Mouse (Mus musculus) right cerebral cortex, adult 2 months (tissue): Measurements from ENCODE around the gene Reck.

Experiments
- DNase-seq, 2 experiments: peaks; one replicate each; pipeline ENCODE4 v3.0.0; 2021 to 2022; ENCODE audit warnings: low spot score in 2 of 2

The Reck gene

DNA sequence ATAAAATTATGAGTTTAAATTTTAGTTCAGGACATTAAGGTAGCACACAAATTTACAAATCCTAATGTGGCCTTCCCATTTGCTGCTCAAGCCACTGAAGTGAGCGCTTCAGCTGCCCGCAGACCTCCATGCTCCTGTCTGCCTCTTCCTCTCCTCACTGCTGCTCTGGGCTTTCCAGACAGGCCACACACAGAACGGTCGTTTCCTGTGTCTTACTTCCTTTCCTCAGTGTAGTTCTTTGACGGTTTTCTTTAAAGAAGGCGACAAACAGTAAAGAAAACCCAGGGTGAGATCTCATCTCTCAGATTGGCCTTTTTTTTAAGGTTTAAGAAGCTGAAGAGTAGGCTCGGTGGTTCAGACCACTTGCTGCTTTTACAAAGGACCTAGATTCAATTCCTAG, 28.4 kb downstream of the Reck start:
- DNase-seq, result no peak

DNA sequence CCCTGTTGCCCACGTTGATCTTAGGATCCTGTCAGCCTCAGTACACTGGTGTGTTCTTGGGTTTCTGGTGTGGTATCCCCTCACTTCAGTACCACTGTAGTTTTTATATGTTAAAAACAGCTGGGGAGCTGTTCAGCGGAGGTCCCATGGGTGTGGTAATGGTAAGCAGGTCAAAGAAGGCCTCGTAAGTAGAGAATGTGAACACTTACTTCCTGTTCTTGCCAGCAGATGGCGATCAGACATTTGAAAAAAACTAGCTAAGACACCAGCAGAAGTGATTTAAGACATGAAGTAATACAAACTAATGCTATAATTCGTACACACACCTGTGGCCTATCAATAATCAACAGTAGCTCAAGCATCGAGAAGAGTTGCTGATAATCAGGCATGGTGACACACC, 31.1 kb downstream of the Reck start:
- peak; percentile 76 to 85 for DNase-seq

DNA sequence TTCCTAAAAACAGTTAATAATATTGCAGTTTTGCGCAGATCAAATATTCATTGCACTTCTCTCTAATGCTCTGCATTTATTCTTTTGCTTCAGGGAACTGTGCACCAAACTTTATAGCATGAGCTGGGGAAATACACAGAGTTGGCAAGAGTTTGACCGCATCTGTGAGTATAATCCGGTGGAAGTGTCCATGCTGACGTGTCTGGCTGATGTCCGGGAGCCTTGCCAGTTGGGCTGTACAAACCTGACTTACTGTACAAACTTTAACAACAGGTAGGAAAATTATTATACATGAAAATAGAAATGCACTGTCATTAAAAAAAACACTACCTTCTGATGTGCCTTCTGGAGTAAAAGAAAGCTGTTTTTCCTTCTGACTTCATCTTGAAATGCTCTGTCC, 42.9 kb downstream of the Reck start:
- DNase-seq, result no peak

DNA sequence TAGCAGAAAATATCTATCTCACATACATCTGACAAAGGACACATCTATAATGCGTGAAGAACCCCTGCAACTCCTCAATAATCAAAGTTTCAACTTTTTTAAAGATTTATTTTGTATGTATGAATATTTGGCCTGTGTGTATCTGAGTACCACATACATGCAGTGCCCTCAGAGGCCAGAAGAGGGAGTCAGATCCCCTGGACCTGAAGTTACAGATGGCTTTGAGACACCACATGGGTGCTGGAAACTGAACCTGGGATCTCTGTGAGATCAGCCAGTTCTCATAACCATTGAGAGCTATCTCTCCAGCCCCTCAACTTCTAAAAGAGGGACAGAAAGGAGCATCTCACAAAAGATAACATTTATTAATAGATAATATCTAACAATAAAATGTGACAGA, 45.3 kb downstream of the Reck start:
- no peak for DNase-seq

DNA sequence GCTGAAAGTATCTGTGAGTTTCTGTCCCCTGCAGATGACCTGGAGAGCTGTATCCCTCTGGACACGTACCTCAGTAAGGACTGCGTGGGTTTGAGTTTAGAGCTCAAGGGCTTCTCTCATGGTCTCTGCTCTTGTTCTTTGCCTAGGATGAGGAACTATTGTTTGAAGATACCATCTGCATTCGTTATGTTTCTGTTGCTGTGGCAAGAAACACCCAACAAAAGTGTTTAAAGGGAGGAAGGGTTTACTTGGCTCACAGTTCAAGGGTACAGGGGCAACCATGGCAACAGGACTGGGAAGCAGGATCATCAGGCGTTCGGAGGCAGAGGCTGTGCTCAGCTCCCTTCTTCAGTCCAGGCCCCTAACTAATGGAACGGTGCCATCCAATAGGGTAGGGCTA, 49.8 kb downstream of the Reck start:
- DNase-seq, result no peak

DNA sequence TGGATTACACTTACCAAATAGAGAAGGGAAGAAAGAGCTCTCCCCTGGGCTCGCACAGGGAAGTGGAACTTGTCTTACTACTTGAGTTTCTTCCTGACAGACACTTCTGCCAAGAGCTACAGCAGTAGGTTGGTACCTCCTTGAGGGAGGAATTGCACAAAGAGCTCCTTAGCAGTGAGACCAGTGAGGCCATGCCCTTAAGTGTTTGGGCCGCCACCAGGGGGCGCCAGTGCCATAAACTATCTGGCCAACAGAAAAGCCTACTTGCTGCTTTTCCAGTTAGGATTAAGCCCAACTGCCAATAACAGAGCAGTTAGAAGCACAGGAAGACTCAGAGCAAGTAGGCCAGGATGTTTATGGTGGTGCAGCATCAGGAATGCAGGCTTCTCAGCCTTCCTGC, 50.4 kb downstream of the Reck start:
- peak; percentile 82 to 86 for DNase-seq

DNA sequence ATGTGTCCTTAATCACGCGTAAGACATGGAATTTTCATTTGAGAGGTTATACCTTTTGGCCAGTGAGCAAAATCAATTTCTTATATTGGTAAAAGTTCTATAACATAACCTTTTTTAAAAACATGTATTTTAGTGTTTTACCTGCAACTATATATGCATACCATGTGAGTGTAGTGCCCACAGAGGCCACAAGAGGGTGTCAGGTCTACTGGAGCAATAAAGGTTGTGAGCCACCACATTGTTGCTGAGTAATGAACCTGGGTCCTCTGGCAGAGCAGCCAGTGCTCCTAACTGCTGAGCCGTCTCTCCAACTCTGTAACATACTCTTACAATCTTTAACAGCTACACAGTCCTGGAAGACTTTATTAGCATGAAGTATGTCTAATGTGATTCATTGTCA, 52.5 kb downstream of the Reck start:
- no peak for DNase-seq

DNA sequence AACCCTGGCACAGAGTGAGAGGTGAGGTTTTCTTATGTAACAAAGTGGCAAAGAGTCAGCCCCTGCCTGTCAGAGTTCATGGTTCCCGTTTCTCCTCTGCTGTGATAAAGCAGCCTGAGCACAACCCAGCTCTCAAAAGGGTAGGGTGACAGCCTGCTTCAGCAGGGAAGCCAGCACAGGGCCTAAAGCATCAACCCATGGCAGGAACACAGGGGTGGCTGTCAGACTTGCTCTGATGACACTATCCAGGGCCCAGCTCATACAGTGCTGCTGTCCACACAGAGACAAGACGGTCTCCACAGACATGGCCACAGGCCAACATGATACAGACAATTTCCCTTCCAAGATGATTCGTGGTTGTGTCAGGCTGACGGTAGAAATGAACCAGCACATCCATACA, 56.5 kb downstream of the Reck start:
- no peak for DNase-seq

DNA sequence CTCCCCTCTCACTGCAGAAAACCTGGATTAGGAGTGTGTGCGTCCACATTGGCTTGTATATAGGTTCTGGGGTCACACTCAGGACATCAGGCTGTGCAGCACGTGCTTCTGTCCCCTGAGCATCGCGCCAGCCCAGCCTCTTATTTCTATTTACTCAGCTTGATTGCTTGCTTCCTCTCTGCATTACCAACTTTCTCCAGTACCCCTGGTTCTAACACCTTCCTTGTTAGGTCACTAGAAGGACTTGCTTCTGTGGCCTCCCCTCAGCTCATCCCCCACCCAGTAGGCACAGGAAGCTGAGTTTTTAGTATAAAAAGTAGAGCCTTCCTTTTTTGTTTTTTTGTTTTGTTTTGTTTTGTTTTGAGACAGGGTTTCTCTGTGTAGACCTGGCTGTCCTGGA, 60.9 kb downstream of the Reck start:
- no peak for DNase-seq

DNA sequence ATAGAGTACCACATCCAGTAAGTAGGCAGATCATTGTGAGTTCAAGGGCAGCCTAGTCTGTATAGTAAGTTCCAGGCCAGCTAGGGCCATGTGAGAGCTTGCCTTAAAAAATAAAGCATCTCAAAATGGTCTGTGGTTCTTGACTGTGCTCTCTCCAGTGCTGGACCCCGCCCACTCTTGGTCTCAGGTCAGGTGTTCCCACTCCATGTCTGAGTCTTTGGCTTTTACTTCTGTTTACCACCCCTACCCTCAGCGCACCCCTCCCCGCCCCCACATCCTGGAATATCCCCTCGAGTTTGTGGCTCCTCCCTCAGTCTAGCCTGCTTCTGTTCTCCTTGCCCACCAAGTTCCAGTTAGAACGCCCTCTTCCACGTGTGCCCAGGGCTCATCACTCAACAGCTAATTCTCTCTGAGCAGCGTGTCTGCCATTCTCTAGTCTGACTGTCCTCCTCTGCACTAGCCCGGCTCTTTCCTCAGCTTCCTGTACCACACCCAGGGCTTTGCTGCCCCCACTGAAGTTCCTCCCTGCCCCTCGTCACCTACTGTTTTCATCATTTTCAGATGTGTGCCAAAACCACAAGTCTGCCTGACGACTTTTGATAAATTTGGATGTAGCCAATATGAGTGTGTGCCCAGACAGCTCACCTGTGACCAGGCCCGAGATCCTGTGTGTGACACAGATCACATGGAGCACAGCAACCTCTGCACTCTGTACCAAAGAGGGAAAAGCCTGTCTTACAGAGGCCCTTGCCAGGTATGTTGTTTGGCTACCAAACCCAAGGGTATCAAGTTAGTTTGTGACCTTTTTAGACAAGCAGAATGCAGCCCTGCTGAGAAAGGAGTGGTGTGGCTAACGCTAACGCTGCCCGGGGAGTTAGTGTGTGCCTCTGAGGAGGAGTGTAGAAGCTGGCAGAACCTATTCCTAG, 61.7 kb downstream of the Reck start:
- DNase-seq, result no peak

DNA sequence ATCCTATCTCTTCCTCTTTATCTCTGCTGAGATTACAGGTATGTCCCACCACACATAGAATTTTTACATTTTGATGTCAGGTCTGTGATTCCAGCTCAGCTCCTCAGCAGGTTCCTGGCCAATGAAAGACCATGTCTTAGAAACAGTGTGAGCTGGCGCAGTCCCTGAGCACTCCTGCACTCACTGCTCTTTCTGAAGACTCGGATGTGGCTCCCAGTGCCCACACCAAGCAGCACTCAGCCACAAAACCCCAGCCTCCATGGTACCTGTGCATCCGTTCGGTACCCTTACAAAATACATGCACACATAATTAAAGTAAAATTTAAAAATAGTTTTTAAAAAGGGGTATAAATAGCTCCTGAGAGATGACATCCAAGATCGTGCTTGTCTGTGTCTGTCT, 66.0 kb downstream of the Reck start:
- DNase-seq, result no peak

DNA sequence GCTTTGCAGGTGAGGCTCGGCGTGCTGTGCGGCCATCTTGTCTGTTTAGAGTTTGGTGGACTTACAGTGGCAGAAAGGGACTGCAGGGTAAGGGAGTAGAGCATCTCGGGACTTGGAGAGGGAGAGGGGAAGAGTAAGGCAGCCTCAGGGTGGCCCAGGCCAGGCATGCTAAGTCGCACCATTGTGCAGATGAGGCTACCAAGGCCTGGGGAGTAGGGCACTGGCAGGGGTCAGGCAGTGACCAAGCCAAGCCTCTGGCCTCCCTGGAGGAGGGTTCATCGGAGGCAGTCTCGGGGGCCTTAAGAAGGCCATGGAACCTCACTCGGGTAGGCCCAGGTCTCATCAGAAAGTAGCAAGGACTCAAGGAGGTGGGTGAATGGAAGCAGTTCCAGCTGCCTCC, 67.1 kb downstream of the Reck start:
- no peak for DNase-seq

DNA sequence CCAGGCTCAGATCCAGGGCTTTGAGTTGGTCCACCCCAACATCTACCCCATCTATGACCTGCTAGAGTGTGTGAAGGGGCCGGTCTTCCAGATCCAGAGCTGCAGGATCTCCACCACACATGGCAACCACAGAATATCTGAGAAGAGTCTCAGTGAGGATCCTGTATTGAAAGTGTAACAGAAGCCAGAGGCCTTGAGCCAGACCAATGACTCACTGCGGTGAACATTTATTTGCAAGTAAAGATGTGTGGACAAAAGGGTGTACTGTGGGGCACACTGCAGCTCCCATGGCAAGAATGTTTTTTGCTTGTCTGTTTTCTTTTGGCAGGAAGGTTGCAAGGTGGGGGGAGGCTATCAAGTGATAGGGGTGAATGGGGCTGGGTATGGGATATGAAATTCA, 72.2 kb downstream of the Reck start:
- no peak for DNase-seq

DNA sequence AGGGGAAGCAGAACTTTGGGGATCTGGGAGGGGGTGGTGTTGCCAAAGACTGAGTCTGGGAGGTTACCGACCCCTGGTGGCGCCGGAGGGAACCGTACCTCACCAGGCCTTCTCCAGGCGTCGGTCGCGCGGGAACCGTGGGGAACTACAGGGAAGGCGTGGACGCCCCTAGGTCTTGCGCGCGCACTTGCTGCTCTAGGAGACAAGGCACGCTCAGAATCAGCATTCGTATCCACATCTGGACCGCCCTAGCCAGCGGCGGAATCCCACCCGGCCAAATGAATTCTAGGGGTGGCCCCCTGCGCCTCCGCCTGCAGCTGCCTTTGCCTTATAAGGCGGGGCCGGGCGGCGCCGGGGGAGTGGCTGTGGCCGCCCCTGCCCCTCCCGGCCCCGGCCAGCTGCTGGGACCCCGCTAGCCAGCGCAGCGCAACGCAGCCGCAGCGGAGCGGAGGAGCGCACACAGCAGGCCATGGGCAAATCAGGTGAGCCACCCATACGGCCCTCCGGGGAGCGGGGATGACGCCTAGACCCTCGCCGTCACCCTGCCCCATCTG, 82.0 kb downstream of the Reck start, which contains the start of gene Glipr2:
Gene Glipr2 (plus strand): TSS at position 110 of the 554 bp plus-strand sequence.
- DNase-seq, result peak; percentile 37 to 58

DNA sequence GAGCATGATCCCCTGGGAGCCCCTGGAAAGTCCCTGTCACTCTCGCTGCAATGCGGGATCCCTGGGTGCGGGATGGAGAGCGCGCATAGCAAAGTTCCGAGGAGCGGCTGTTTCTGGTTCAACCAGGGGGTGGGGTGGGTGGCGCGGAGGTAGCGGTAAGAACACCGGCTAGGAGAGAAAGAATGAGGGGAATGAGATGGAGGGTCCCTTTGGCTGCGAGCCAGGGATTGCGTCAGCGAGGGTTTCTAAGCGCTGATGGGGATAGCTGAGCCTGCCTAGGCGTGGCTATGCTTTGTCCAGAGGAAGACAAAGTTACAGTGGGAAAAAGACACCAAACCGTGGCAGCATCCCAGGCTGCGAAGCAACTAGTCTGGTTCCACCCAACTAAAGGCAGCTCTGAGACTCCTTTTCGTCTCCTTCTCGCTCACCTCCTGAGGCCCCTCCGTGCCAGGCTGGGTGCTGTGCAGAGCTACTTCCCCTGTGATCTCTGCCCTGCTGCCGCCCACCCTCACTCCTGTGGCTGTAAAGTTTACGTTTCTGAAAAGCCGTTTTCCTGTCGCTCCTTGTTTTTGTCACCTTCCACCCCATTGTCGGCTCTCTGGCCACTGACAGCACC, 82.6 kb downstream of the Reck start:
- DNase-seq, result no peak

DNA sequence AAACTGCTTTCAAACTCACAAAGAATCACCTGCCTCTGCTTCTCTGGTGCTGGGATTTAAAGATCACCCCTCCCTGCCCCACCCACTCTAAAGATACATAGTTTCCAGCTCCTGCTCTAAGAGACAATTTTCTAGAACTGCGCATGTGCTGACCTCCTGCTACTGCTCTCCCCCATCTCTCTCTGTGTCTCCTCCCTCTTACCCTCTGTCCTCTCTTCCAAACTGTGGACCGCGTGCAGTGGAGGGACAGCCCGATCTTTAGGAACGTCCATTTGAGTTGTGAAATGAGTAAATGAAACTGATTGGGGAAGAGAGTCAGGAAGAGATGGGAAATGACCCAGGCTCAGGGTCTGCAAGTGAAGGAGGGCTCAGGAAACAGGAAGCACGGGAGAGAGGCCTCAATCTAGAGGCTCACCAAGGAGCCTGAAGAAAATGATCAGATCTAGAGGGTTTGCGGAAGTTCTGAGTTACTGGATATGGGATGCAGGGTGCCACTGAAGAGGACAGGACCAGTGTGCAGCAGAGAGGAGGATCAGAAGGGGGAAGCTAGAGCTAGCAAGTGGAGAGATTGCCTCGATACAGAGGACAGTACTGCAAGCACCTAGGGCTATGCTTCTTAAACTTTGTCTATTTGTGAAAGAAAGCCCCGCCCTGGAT, 84.3 kb downstream of the Reck start:
- no peak for DNase-seq

DNA sequence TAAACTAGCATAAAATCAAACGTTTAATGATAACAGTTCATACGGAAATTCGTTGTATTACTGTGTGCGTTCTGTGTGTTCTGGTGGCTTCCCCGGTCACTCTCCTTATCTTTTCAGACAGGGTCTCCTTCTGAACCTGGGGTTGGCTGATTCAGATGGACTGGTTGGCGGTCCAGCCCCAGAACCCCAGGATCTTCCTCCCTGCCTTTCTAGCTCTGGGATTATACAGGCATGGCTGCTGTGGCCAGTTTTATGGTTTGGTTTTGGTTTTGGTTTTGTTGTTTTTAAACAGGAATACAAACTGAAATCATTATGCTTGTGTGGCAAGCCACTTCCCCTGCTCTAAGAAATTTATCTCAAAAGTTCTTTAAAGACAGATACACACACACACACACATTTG, 84.9 kb downstream of the Reck start:
- DNase-seq, result no peak

DNA sequence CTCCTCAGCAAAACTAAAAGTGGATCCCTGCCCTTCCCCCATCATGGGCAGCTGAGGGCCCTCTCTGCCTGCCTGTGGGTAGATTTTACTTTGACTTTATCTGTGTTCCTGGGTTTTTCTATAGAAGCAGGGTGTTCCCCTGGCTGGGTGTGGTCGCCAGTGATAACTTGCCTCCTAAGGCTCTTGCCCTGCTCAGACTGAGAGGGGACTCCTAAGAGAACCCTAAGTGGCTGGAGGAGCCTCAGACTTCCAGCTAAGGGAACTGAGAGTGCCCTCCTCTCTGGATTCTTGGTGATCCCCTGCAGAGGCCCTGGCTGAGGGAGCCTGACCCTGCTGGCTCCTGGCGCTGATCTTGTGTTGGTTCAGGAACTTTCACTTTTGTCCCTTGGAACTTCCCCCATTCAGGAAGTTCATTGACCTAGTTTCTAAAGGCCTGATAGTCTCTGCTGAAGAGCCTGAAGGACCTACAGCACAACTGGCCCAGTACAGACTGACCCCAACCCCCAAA, 89.0 kb downstream of the Reck start:
- no peak for DNase-seq

DNA sequence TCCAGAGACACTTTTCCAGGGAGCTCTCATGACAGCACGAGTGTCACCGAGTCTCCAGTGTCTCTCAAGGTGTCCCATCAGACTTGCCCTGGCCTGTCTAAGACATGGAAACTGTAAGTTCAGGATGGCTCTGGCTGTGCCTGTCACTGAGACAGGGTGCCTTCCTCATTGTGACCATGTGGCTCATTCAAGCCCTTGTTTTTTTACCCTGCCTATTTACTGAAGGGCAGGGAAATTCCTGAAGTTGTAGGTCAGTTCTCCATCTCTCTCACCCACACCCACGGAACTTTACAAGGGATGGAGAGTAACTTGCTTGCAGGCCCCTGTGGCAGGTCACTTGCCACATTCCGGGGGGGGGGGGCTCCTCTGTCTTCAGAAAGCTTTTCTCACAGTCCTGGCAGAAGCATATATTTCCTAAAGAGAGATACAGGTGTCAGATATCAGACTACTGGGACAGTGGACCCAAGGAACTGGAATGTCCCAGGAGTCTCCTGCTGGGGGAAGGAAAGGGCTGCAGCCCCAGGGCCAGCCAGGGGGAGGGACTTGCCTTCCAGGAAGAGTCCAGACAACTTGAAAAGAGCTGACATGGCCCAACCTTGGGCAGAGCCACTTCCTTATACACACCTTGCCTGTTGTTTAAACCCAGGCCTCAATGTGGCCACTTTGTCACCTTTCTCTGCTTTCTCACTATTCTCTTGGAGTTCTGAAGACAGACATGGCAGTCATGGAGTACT, 89.8 kb downstream of the Reck start:
- DNase-seq, result no peak

DNA sequence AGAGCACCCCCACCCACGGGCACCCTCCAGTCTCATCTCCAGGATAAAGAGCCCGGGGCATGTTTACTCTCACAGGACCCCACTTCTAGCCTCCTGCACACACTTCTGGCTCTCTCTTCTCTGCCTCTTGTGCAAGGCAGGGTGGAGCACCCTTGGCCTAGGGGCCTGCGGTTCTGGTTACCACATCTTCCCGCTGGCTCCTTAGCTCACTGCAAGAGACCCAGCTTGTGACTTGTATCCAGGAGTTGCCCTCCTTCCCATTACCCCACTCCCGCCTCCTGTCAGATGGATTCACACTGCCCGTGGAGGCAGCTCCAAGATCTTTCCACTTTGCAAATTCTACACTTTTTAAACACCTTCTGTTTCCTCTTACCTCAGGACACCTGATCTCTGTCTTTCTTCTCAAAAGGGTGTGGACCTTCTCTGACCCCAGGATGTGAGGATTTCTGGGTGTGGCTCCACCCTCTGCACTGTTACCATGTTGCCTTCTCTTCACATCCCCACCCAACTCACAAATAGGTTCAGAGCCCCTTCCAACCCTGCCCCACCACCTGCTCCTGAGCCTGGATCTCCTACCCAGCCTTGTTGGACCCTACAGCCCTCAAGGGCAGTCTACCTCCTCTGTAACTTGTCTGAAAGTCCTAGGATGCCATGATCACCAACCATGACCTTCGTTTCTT, 90.7 kb downstream of the Reck start:
- DNase-seq, result no peak

DNA sequence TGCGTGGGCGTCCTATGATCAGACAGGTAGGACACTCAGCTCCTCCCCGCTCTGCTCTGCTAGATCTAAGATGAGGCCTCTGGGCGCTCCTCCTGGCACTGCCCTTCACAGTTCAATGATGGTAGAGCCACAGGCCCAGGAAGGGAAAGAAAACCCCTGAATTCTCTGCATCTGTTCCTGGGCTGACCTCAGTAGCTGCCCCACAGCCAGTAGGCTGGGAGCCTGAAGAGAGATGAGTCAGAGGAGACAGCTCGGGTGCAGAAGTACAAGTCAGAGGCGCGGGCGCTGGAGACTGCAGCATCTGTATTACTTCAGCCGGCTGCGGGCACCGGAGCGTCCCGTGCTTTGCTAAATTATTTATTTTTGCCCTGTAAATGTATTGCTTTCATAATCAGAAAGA, 93.3 kb downstream of the Reck start:
- peak; percentile 38 to 44 for DNase-seq
